In genomic region chr6:55203931-55204330, GRCm38 (mm10) we compare ENCODE assay signal across 7 mouse cellular contexts. TPM values are rescaled to one million over a fixed set of nuclear protein-coding genes. Genes with fewer than 3 reads are reported as not detected.
DNase-seq lines count a peak whose midpoint lies in the region; ATAC-seq lines count a peak whose summit lies in the region.

No protein-coding gene starts in this region.

- ATAC-seq in forebrain, embryonic 12.5 days (ENCODE audit: low FRiP score) = peak; percentile 54
- ATAC-seq in limb, embryonic 11.5 days (ENCODE audit: insufficient number of reproducible peaks, low FRiP score, low TSS enrichment, low read depth) = no peak
- ATAC-seq in neural tube, embryonic 15.5 days (ENCODE audit: low FRiP score) = peak; percentile 43; the same call in 1 of the 2 replicates

- H3K9me3 ChIP-seq in forebrain, embryonic 12.5 days = no peaks in the 10 kb centered on the region
- H3K9me3 ChIP-seq in limb, embryonic 11.5 days (ENCODE audit: control insufficient read depth, low read length) = no peaks in the 10 kb centered on the region
- H3K9me3 ChIP-seq in neural tube, embryonic 15.5 days (replicated peaks) = no peaks in the 10 kb centered on the region

- peak overlapping the region; percentile 60 for H3K4me2 ChIP-seq in forebrain, embryonic 12.5 days
- peak overlapping the region; percentile 60 for H3K4me2 ChIP-seq in limb, embryonic 11.5 days (ENCODE audit: low read depth, severe bottlenecking)
- H3K4me2 ChIP-seq in neural tube, embryonic 15.5 days = peak overlapping the region; percentile 71

- H3K4me3 ChIP-seq in forebrain, embryonic 12.5 days (replicated peaks) = peak overlapping the region; percentile 43
- H3K4me3 ChIP-seq in limb, embryonic 11.5 days (ENCODE audit: low read depth, low read length) = peak overlapping the region; percentile 43
- peak overlapping the region; percentile 61 for H3K4me3 ChIP-seq in neural tube, embryonic 15.5 days (replicated peaks)

- peak; percentile 25 to 29 for DNase-seq in layer of hippocampus, postnatal 10 days (ENCODE audit: low spot score in 2 of 2)
- DNase-seq in layer of hippocampus, postnatal 36 days = no peak
- DNase-seq in limb, embryonic 11.5 days (ENCODE audit: low spot score) = peak; percentile 28
- DNase-seq in left cerebral cortex, adult 8-10 months (ENCODE audit: low spot score in 2 of 2) = no peak
- DNase-seq in layer of hippocampus, postnatal 14 days (ENCODE audit: low spot score in 2 of 2) = no peak

- peak overlapping the region; percentile 90 for H3K27ac ChIP-seq in forebrain, embryonic 12.5 days
- peak overlapping the region; percentile 62 for H3K27ac ChIP-seq in limb, embryonic 11.5 days (replicated peaks; ENCODE audit: low read depth, low read length)
- H3K27ac ChIP-seq in neural tube, embryonic 15.5 days (replicated peaks) = peak overlapping the region; percentile 93

- H3K27me3 ChIP-seq in forebrain, embryonic 12.5 days = no peaks in the 10 kb centered on the region
- H3K27me3 ChIP-seq in limb, embryonic 11.5 days (ENCODE audit: control insufficient read depth, insufficient read depth, low read length) = no peaks in the 10 kb centered on the region
- H3K27me3 ChIP-seq in neural tube, embryonic 15.5 days (replicated peaks) = no peaks in the 10 kb centered on the region

- no peaks in the 10 kb centered on the region for H3K36me3 ChIP-seq in forebrain, embryonic 12.5 days (replicated peaks)
- no peaks in the 10 kb centered on the region for H3K36me3 ChIP-seq in limb, embryonic 11.5 days (ENCODE audit: control insufficient read depth, insufficient read depth, low read length)
- H3K36me3 ChIP-seq in neural tube, embryonic 15.5 days = no peaks in the 10 kb centered on the region

- 62% methylated on average over 3 of the region's 3 CpGs for WGBS in forebrain, embryonic 12.5 days
- 87% methylated on average over 3 of the region's 3 CpGs for WGBS in limb, embryonic 11.5 days
- 63% methylated on average over 3 of the region's 3 CpGs for WGBS in neural tube, embryonic 15.5 days

- H3K4me1 ChIP-seq in forebrain, embryonic 12.5 days = peaks cover 27% of the 10 kb centered on the region
- peaks cover 9% of the 10 kb centered on the region for H3K4me1 ChIP-seq in limb, embryonic 11.5 days (ENCODE audit: control insufficient read depth, insufficient read depth, low read length)
- H3K4me1 ChIP-seq in neural tube, embryonic 15.5 days = peaks cover 22% of the 10 kb centered on the region

- H3K9ac ChIP-seq in forebrain, embryonic 12.5 days = peak overlapping the region; percentile 53
- peak overlapping the region; percentile 67 for H3K9ac ChIP-seq in limb, embryonic 11.5 days (ENCODE audit: low read length)
- peak overlapping the region; percentile 58 for H3K9ac ChIP-seq in neural tube, embryonic 15.5 days (replicated peaks)

RNA-seq across cellular contexts. Expression of gene Mindy4, which starts 0.7 kb away (rescaled TPM):
- total RNA-seq in layer of hippocampus, postnatal 10 days (2021) = 10 to 100 TPM; 10.9 to 12.5 TPM
- 10 to 100 TPM; 11.9 to 13.0 TPM for total RNA-seq in layer of hippocampus, postnatal 36 days (2021)
- 16.8 and 20.6 TPM in 2 replicates for polyA plus RNA-seq in forebrain, embryonic 12.5 days (2016; fragmentation: Nextera tagmentation; extraction: Ambion mirVana)
- polyA plus RNA-seq in limb, embryonic 11.5 days (2014; fragmentation: Nextera tagmentation; extraction: Ambion mirVana) = 17.2 and 17.4 TPM in 2 replicates
- polyA plus RNA-seq in neural tube, embryonic 15.5 days (2015; fragmentation: Nextera tagmentation; extraction: Ambion mirVana) = 10.3 and 10.7 TPM in 2 replicates
- total RNA-seq in left cerebral cortex, adult 8-10 months (2022) = 10 to 100 TPM in 3 of 4 experiments, 1 to 10 TPM in 1; 9.1 to 12.6 (median 10.6) TPM
- total RNA-seq in layer of hippocampus, postnatal 14 days (2021) = 10 to 100 TPM in 1 of 2 experiments, 1 to 10 TPM in 1; 10.0 to 11.9 TPM

RNA-seq across cellular contexts. Expression of gene Inmt, which starts 29.1 kb away (rescaled TPM):
- under 1 TPM in 1 of 2 experiments, not detected in 1; 0.34 TPM for total RNA-seq in layer of hippocampus, postnatal 10 days (2021)
- total RNA-seq in layer of hippocampus, postnatal 36 days (2021) = under 1 TPM in 1 of 2 experiments, not detected in 1; 0.75 TPM
- polyA plus RNA-seq in forebrain, embryonic 12.5 days (2016; fragmentation: Nextera tagmentation; extraction: Ambion mirVana) = 0.59 and 0.92 TPM in 2 replicates
- polyA plus RNA-seq in limb, embryonic 11.5 days (2014; fragmentation: Nextera tagmentation; extraction: Ambion mirVana) = 0.13 and 0.17 TPM in 2 replicates
- not detected in 2 replicates for polyA plus RNA-seq in neural tube, embryonic 15.5 days (2015; fragmentation: Nextera tagmentation; extraction: Ambion mirVana)
- 1 to 10 TPM; 2.8 to 6.3 (median 4.6) TPM for total RNA-seq in left cerebral cortex, adult 8-10 months (2022)
- total RNA-seq in layer of hippocampus, postnatal 14 days (2021) = under 1 TPM in 1 of 2 experiments, not detected in 1; 0.83 TPM

Comparison
In these comparisons a context has a peak if more than half of its experiments do, and no peak if none do; other contexts are left out.
1. DNase-seq: peak in layer of hippocampus, postnatal 10 days (2 of 2) and limb, embryonic 11.5 days (single experiment); none in layer of hippocampus, postnatal 36 days (0 of 2), left cerebral cortex, adult 8-10 months (0 of 2) and layer of hippocampus, postnatal 14 days (0 of 2).
2. Peak in every context shown above with its lines, with median percentiles within 50 percentile points of each other: H3K27ac ChIP-seq, H3K4me2 ChIP-seq, H3K4me3 ChIP-seq and H3K9ac ChIP-seq.